Mouse (Mus musculus) ZHBTc4 (cell line): ENCODE measurements at regions not wholly inside any gene's neighbourhood (a gene's known extent, or its start where the extent isn't known, plus 50 kb on each side); places are given as distances from the start of the nearest gene placed in this dataset.

Experiments used
- DNase-seq: peaks from one replicate; pipeline ENCODE4 v3.0.0-alpha.2; 2011; ENCODE audit warnings: low read depth, low spot score

DNA sequence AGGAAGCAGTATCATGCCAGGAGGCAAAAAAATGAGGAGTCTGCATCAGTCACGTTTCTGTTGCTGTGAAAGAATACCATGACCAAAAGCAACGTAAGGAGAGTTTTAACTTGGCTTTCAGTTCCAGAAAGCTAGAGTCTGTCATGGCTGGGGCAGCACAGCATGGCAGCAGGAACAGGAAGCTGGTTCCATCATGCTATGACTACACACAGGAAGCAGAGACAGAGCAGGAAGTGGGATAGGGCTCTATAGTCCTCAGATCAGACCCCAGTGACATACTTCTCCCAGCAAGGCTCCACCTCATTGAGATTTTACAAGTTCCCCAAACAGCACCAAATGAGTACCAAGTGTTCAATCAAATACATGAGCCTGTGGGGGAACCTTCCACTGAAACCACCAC lies 453.6 kb downstream of the Etnk1 start:
- no peak for DNase-seq

DNA sequence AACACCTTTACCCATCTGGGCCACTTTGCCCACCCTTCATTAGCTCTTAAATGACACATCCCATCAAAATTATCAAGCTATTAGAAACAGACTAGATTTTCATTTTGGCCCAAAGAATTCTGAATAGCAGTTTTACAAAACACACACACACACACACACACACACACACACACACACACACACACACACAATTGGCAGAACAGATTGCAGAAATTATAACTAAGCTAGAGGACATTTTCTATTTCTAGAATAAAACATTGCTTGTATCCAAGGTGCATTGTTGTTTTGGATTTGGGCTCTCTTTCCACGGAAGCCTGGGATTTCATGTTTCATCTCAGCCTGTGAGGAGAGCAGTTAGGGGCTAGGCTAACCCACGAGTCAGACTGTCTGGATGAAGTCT lies 455.1 kb downstream of the Etnk1 start:
- DNase-seq: no peak

DNA sequence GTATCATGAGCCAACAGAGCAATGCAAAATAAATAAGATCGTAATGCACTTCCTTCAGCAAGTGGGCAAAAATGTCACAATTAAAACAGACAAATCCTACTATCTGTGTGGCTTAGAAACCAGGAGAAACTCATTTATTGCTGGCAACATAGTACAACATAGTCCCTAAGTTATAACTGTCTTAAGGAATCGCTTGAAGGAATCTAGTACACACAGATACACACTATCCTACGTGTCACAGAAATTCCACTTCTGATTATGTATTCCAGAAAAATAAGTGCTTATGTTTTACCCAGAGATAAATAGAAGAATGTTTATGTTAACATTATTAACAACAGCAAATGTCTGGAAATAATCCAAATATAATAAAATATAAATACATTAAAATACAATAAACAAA lies 457.9 kb downstream of the Etnk1 start:
- DNase-seq: no peak

DNA sequence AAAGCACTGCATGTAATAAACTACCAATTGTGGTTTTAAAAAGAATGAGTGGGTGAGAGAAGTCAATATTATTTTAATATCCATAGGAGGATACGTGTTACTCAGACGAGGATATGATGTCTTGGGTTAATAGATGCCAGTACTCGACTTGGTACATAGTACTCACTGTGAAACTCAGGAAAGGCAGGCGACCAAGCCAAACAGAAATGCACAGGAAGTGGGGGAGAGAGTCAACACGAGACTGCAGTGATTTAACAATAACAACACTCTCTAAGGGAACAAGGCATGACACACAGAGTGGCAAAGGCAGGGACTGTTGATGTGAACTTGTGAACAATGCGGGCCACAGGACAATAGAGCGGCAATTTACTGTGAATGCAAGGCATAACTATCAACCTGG lies 464.6 kb downstream of the Etnk1 start:
- no peak for DNase-seq

DNA sequence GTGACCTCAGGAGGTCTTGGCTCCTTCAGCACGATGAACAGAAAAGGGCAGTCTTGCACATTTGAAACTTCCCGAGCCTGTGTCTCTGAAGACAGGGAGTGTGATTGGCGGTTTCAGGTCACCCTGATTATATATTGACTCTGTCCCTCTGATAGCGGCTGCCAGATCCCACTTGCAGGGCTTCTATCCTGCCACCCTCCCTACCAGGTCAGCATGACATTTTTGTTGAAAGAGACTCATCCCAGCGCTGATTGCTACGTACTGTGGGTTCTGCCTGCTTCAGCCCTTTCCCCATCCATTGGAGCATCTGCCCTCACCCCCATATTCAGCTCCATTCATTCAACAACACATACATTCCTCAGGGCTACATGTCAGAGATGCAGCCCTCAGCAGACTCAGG lies 466.7 kb downstream of the Etnk1 start:
- no peak for DNase-seq

DNA sequence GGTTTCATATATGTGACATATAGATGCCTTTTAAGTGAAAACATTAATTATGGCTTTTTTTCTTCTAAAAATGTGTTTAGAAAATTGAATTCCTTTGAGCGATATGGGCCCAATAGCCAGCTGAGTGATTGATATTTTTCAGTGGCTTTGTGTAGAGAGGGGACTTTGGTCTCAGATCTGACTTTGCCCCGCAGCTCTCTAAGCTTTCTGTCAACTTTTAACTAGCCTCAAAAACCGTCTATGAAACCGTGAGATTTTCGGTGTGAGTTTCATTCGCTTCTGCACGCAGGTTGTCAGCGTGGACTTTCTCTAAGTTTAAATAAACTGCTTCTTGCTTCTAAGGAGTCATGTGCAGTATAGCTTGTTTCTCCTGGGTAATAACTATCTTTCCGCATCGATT lies 467.3 kb downstream of the Etnk1 start:
- DNase-seq: no peak

DNA sequence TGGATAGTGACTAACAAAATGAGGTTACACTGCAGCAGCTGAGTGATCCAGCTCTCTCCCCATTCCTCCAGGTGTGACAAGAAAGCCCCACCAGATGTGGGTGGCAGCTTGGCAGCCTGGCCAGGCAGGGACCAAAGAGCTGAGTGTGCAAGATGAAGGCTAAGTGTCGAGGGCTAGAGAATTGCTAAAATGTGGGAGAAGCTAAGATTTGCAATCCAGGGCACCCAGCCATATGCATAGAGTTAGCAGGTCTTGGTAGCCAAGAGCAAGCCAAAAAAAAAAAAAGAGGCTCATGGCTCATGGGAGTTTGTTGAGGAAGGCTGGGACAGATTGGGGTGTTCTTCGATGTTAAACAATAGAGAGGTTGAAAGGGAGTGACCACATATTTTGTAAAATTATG lies 468.0 kb downstream of the Etnk1 start:
- no peak for DNase-seq

DNA sequence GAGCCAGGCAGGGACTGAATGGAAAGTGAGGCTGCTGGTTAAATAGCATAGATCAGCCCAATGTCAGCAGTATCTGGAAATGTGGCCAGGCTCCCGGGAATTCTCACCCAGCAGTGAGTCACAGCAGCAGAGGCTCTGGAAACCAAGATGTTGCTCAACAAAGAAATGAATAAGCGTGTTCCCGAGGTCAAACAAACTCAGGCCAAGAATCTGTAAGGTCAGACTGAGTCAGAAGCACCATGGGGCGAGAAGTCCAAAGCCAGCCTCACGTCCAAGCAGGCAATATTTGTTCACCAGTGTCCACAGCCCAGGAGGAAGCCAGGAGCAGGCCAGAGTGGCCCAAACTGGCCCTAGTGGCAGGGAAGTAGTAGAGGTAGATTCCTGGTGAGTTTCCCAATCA lies 473.6 kb downstream of the Etnk1 start:
- no peak for DNase-seq

DNA sequence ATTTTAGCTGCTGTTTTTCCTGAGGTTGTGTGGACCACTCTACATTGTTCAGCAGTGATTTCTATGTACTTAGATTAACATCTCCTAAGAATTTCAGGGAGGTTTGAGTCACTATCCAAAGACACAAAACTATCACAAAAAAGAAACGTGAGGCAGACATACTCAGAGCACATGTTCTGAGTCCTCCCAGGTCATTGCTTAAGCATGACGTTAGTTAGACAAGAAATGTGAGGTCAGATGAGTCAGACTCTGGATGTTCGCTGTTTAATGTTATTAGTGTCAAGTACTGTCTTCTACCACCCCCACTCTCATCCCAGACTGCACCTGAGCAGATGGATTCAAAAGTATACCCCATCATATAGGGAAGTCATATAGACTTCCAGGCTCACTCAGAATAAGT lies 475.0 kb downstream of the Etnk1 start:
- DNase-seq: no peak

DNA sequence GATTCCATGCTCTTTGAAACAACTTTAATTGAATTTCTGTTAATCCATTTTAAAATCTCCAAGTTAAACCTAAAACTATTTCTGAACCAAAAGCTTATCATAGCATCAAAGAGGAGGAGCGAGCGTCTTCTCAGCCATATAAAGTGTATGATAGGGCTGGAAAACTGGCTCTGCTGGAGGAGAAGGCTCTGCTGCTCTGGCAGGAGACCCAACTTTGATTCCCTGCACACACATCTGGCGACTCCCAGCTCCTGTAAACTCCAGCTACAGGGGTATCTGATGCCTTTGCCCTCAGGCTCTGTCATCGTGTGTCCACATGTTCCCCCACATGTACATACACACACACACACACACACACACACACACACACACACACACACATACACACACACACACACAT lies 479.0 kb downstream of the Etnk1 start:
- DNase-seq: no peak

DNA sequence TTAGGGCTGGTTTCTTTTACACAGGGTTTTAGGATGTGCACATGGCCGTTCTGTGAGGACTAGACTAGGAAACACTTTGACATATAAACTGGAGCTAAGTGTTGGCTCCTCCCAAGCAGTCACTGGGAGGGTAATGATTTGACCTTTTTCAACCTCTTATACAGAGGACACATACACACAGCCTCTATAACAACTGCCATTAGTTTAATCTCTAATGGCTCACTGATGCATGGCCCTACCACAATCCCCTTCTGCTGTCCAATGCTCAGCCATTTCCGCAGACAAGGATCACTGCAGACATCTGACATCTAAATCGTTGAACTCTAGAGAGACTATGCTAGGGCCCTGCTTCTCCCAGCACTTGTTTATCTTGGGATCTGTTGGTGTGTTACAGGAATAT lies 481.5 kb downstream of the Etnk1 start:
- no peak for DNase-seq

DNA sequence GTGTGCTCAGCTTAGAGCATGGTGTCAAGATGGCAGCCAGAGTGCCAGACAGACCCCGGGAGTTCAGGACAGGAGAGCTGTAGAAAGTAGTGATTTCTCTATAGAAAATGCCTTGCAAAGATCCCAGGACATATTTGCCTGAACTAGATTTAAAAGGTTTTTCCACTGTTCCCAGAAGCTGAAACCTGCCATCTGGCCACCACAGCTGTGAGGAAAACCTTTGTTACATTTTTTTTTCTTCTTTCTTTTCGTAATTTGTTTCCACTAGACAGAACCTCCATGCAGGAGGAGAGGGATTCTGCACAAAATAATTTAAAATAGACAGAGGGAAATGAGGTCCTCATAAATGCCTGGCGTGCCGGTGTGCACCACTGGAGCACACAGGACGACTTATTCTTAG lies 489.6 kb downstream of the Etnk1 start:
- DNase-seq: no peak

DNA sequence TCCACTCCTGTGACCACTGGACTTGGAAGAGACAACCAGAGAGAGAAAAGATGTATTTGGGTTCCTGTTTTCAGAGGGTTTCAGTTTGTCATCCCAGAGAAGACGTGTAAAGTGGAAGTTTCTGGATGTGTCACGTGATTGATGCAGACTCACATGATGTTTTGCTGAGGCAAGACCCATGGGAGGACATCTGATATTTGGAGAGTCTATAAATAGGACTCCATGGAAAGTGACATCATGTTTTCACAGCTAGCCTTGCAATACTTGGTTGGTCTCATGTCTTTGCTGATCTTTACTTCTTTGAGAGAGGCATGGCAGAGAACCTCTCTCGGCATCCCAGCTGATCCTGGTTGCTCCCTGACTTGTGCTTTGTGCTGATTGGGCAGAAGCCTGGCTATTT lies 493.8 kb downstream of the Etnk1 start:
- no peak for DNase-seq

DNA sequence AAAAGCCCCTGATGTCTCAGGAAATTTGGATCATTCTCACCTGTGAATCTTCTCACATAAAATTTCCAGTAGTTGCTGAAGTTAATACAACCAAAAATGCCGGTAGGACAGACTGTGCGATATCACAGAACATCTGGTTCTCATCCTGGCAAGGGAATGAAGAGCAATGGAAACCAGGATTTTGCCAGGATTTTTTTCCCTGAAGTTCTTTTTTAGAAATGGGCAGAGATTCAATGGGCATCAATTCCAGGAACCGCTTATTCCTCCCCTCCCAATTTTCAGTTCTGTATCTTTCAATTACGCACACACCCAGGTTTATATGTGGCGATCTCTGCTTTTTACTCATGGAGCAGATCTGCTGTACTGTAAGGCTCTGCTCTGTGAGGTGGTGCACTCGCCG lies 496.3 kb downstream of the Etnk1 start:
- no peak for DNase-seq

DNA sequence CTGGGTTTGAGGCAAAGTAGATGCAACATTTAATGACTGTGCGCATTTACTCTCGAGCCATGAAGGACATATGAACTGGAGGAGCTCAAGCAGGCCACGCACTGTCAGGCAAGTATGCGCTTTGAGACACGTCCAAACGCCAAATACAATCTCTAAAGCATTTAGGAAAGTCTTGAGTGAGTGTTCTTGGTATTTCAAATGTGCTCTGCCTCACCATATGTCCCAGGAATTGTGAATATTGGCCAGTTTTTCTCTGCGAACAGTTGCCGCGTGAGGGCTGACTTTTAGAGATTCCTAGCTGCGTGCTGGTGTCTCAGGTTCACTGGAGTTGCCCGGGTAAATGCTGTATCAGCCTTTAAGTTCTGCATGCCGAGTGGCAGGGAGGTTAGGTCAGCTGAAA lies 498.4 kb downstream of the Etnk1 start:
- no peak for DNase-seq

DNA sequence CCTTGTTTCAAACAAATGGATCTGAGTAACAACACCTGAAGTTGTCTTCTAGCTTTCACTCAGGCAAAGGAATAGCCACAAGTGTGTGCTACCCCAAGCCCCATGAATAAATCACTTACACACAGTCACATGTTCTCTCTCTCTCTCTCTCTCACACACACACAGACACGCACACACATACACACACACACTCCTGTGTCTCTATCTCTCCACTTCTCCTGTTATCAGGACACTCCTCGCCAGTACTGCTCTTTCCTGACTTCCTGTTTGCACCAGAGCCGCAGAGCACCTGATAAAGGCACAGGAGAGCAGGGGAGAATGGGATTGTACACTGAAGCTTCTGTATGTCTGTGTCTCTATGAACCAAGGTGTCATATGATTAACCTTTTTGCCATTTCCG lies 501.5 kb downstream of the Etnk1 start:
- DNase-seq: no peak

DNA sequence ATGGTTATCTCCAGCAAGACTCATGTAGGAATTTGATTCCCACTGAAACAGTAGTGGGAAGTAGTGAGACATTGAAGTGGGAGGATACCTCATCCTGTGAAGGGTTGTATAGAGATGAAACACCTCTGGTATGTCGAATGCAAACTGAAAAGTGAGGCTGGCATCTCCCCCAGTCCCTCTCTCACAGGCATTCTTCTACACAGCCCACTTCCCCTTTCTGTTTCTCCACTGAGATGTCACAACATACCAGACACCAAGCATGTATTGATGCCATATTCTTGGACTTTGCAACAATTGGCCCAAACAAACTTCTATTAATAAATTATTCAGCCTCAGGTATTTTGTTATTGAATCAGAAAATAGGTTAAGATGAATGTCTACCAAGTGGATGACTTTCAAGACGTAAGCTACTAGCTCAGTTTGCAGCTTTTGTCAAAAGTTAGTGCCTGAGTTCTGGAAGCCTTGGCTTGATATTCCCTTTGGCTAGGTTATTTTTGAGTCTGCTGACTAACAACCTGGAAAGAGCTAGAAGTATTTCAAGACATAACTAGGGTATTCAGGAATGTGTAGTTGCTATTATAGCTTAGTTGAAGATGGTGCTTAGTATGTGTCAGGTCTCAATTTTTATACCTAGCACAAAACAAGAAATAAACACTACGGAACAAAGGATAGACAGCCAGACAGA lies 502.6 kb downstream of the Etnk1 start:
- DNase-seq: no peak

DNA sequence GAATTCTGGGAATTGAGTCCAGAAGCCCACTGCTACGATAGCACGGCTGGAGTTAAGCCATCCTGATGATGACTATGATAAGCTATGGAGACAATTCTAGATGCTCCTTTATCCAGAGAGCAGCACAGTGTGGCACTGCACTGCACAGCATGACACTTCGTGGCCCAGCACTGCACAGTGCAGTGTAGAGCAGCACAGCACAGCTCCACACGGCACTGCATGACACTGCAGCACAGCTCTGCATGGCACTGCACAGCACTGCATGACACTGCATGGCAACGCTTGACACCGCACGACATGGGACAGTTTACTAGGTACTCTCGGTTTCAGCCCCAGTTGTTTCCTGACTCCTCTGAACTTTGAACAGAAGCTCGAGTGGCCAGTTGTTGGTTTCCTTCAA lies 523.1 kb downstream of the Etnk1 start:
- no peak for DNase-seq

DNA sequence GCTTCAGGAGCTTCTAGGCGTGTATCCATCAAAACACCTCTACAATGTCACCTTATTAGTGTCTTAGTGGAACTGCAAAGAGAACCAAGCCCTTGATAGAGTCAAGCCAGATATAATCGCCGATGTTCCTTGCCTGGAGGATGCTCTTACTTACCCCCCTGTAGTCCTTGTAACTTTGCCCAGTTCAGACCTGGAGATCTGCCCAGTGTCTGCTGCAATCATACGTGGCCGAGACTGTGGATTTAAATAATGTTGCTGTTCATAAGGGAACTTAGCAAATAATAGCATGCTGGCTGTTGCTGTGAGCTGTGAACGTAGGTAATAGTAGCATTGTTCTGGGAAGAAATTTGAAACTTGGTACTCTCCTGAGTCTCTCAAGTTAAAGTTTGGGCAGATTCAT lies 523.8 kb downstream of the Etnk1 start:
- DNase-seq: no peak

DNA sequence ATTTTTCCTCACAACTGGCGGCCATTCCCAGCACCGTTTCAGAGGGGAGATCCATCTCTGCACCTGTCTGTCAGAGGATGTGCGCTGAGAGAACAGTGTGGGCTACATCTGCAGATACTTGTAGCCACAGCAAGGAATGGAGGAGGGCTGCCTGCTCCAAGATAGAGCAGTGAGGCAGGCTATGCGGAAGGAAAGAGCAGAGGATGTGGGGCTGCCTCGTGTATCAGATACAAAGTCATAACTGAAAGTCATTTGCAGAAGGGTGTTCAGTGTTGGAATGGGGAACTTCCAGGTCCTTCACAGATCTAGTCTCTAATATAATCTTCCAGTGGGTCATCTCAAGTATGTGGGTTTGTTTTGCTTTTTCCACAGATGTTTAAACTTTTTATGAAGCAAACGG lies 531.0 kb downstream of the Etnk1 start:
- no peak for DNase-seq

DNA sequence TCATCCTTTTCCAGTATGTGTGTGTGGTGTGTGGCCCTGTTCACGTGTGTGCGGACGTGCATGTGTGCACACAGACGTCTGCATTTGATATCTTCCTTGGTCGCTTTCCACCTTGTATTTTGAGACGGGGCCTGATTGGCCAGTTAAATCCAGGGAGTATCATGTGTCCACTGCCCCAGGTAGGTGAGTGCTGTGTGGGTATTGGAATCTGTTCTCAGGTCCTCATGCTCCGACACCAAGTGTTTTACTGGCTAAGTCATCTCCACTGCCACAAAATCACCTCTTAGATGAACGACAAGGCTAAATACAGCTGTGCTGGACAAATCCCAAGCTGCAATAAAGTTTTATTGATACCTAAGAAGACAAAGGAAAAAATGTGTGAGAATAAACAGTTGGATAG lies 537.0 kb downstream of the Etnk1 start:
- no peak for DNase-seq

DNA sequence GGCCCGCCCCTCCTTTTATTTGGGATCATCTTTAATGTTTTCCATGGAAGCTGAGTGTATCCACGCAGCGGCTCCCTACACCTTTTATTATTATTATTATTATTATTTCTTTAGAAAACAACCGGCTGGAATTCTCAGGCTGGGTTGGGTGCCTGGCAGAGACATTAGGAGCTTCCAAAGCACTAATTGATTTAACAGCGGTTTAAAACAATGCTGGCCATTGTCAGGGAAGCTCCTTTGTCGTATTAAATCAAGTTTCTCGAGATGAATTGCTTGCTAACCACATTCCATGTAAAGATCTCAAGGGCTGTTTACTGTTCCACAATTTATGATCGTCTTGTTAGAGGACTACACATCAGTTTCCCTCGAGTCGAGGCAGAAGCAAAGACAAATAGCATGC lies 539.4 kb downstream of the Etnk1 start:
- no peak for DNase-seq

DNA sequence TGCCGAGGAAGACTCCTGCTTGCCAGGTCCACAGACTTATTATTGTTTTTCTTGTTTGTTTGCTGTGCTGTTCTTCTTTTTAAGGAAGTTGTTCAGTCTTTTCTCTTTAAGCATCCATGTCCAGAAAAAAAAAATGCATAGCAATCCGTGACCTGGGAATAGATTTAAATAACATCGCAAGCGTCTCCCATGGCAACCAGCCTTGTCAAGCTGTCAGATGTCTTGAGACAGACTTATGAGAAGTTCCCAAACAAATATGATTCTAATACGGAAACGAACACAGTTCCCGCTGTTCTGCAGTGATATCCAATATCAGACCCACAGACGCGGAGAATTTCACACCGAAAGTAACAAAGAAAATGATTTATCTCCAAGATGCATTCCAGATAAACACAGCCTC lies 547.4 kb downstream of the Etnk1 start:
- DNase-seq: no peak

DNA sequence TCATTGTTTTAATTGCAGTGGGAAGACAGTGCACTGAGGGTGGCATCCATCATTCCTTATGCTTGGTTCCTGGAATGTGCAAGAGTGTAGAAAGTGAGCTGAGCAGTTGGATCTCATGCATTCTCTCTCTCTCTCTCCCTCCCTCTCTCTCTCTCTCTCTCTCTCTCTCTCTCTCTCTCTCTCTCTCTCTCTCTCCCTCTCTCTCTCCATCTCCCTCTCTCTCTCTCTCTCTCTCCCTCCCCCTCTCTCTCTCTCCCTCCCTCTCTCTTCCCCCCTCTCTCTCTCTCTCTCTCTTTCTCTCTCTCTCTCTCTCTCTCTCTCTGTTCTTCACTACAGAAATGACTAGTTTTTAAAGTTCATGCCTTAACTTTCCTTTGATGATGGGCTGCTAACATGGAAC lies 583.1 kb downstream of the Etnk1 start:
- DNase-seq: no peak
